Mouse (Mus musculus) adrenal gland, postnatal 36 days (tissue): ENCODE data around the gene Snap25. TPM values are rescaled to one million over a fixed set of nuclear protein-coding genes. Genes with fewer than 3 reads are reported as not detected.
A peak's percentile ranks its signal among the peaks of the same experiment; 100 is the strongest.

ENCODE experiments used
- DNase-seq, 2 experiments: peaks; one replicate each; pipeline ENCODE4 v3.0.0; 2021; ENCODE audit warnings: mixed read lengths in 1 of 2
- long read RNA-seq, 2 experiments: library from polyadenylated mRNA; stranded (forward); transcript quantifications; one replicate each; pipeline ENCODE4 v2.0.0; 2021; ENCODE audit warnings: borderline sequencing depth in 2 of 2
- total RNA-seq, 2 experiments: library from RNA; stranded (reverse); gene quantifications; 2 replicates each; pipeline ENCODE4 v1.2.3; 2021

The Snap25 gene
- total RNA-seq: 10 to 100 TPM; 28.9 to 31.8 TPM
- long read RNA-seq, experiment 1, transcript Snap25-202 (8 exons, 1,014 nt): major isoform, 11 of 13 reads
- long read RNA-seq, experiment 1, partial matches to known transcripts: 1 of 13 reads
- long read RNA-seq, experiment 1, other reads (novel, unspliced or antisense): 0 of 13 reads
- long read RNA-seq, experiment 2, transcript Snap25-202 (8 exons, 1,014 nt): major isoform, 14 of 14 reads
- long read RNA-seq, experiment 2, partial matches to known transcripts: 0 of 14 reads
- long read RNA-seq, experiment 2, other reads (novel, unspliced or antisense): 0 of 14 reads

DNA sequence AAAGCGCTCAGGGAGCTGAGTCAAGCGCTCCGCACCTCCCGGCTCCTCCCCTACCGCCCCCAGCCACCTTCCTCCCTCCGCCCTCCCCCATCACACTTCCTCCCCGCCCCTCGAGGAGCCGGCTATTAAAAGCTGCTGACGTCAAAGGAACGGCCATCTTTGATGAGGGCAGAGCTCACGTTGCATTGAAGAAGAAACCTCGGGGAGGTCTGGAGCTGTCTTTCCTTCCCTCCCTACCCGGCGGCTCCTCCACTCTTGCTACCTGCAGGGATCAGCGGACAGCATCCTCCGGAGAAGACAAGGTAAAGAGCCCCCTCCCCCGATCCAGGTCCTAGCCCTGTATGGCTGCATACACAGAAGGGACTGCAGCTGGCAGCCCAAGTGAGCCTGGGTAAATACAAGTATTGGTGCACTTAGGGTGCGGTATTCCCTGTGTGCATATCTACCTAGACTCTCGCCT is at the start of gene Snap25:
Gene Snap25, plus strand, starts transcription at position 155 of the 460 bp plus-strand sequence.
- peak; percentile 40 to 51 for DNase-seq

DNA sequence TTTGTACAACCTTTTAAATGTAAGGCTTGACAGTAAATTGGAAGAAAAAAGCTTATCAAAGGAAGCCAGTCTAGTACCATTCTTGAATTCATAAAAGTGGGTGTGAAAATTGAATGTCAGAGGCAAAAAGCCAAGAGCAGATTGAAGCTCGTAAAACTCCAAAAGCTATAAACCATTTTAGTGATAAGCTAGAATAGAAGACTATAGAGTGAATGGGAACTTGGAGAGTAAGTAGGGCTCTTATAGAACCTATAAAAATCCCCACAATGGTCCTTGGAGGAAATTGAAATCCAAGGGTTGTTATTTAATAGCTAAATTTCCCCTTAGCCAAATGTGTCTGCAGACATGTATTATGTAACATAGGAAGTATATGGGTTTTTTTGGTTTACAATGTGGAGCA is 46.3 kb upstream of the Snap25 start:
- DNase-seq: no peak

DNA sequence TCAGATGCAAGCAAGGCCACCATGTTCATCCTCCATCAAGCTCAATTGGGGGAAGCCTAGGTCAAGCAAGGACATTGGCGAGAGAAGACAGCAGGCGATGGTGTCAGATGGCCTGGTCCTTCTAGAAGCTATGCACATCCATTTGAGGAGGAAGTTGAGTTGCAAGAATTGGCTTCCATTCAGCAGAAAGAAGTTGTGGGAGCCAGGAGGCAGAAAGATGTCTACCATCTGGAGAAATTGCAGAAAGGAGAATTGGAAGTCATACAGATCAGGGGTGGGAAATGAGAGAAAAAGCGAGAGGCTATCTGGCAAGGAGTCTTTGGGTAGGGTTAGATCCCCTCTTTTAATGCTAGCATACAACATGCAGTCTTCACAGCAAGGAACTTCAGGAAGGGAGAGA is 44.1 kb upstream of the Snap25 start:
- no peak for DNase-seq

DNA sequence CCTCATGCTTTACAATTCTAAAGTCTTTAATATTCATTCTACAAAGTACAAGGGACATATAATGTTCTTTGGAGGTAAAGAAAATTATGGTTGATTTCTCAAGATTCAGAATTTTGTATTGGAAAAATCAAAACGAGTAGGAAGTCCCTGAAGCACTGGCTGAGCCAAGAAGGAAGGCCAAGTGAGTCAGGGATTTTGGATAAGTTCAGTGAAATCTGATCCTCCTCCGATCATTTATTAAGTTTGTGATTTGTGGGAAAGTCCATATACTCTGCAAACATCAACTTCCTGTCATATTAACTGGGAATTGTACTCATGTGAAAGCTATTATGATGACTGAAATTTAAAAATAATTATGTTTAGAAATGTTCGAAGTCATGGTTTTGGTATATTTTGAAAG is 43.6 kb upstream of the Snap25 start:
- DNase-seq: no peak

DNA sequence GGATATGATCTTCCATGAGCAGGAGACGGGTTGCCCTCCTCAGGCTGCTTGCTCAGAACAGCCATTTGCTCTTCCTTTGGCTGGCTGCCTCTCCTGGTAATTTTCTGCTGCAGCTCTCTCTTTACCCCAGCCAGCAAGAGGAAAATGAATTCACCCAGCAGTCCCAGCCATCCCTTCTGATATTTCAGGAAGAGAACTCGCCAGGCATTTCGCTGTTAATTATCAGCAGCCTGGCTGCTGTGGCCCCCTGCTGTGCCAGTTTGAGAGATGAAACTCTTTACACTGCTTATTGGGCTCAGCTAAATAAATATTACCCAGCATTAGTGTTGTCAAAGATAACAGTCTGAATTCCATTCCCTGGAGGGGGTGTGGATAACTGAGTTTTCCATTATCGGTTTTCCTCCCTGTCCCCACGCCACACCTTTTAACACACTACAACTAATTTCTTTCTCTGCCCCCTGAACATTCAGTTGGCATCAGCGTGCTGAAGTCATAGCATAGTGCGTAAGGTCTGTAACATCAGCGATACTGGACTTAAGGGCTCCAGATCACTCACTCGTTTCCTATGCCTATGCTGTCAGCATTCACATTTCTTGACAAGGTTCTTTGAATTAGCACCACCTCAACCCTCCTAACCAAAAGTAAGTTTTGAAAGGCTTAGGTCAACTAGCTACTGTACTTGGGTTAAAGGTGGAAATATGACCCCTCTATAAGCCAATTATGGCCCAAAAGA is 42.5 kb upstream of the Snap25 start:
- no peak for DNase-seq

DNA sequence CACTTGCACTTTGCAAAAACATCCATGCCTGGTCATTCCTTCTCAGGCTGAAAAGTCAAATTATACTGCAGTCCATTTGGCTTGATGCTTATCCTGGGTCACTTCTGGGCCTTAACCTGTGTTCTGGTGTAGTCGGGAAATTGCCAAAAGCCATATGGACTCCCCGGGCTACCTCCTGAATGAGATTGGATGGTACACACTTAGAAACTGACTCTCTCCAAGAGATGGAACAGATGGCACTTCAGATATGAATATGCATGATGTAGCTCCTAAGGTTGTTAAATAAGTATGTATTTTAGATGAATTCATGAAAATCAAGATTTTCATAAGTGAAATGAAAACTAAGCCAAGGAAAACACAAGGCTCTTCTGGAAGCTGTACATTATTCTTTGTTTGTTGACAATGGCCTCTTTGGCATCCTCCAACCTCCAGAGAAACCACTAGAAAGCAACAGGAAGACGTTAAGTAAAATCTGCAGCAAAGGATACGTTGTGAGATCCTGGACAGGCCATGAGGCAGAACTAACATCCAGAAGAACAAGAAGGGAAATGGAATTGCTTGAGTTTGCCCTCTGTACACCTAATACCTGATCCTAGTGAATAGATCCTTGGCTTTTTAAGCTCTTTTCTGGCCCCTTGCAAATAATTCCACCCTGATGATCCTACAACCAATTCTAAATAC is 39.0 kb upstream of the Snap25 start:
- DNase-seq: no peak

DNA sequence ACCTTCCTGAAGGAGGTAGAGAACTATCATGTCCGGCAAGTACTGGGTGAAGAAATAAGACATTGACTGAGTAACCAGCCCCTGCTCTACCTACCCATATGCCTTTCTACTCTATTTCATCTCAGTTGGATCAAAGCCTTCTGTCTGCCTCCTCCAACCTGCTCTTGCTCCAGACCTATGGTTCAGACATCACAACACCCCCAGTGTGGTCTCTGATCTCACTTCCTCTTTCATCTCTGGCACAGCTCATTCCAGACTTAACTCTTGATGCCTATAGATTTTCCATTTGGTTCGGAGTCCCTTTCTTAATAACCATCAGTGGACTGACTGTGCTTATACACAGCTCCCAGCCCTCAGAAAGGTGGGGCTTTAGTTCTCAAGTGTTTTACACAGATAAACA is 37.1 kb upstream of the Snap25 start:
- DNase-seq: no peak

DNA sequence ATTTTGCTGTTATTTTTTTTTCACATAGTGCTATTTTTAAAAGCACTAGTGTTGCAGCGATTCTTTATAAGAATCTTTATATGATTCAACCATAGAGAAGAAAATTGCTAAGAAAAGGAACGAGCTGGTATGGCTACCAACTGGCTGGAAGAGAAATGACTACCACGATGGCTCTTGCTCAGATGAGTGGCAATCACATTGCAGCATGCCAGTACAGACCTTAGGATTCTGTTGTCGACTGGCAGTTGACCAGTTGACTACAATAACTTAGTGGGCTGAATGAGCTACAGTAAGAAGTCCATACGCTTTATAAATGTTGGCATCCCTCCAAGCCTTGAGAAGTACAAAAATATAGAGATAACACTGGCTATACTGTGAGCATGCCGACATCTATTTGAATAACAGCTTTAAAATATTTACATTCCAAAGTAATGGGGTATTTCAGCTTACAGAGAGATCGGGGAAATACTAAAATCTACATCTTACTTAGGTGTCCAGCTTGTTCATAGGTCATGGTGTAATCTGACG is 36.3 kb upstream of the Snap25 start:
- DNase-seq: no peak

DNA sequence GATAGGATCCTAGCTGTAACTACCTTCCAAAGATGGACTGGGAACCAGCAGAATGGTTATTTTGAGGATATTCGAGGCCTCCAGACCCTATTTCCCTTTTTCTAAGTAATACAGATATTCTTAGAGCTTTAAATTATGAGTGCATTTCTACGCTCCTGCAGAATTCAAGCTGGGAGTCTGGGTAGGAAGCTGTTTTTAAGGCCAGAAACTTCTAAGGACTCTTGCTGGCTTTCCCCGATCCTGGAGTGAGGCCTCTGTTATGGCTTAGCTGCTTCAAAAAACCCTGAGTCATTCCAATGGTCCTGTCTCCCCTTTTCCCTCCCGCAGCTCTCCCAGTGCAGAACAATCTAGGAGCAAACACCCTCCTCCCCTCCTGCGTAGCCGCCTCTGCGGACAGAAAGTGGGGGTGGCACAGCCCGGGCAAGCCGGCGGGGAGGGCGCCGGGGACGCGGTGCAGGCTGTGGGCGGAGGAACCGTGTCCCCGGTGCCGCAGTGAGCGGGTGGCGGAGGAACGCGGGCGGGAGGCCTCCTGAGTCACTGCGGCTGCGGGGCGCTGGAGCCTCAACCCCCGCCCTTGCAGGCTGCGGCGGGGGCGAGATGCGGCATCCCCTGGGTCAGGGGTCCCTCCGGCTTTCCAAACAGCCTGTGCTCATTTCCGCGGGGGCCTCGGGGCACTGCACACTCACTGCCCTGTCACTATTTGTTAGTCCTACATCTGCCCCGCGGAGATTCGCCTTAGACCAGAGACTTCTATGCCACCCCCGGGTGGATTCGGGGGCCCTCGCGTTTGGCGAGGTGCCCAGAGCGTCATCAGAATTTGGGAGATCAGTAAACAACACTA is 34.7 kb upstream of the Snap25 start:
- peak; percentile 93 to 94 for DNase-seq

DNA sequence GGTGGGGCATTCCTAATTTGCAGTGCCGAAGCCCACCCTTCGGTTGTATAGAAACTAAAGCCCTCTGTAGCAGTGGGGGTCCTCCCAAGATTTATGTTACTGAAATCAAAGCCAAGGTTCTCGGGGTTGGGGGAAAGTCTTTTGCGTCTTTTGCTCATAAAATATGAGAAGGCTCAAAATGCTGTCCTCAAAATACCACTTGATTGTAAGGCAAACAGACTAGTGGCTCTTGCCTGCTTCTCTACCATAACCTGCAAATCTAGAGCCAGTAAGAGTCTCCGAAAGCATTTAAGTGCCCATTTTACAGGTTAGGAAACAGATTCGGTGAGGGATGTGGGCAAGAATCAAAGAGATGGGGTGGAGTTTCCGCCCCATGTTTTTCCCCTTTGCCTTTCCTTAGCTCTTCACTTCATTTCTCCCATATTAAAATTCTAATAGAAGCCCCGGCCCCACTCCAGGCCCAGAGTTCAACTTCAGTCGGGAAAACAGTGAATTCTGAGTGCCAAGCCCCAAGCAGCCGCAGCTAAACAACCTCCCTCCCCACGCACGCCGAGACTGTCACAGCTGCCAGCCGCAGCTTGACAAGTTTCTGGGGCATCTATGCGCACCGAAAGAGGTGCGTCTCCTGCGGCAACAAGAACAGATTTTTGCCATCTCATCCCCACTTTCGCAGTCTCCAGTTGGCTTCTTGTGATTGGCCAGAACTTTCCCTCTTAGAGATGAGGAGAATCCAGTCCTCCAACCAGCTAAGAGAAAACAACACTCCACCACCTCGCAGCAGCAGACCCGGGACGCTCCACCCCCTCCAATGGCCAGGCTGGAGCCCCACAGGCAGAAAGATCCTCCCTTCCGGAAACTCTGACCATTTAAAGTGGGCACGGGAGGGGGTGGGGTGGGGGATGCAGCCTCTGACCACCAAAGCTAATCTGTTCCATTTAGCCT is 33.7 kb upstream of the Snap25 start:
- peak; percentile 90 to 92 for DNase-seq

DNA sequence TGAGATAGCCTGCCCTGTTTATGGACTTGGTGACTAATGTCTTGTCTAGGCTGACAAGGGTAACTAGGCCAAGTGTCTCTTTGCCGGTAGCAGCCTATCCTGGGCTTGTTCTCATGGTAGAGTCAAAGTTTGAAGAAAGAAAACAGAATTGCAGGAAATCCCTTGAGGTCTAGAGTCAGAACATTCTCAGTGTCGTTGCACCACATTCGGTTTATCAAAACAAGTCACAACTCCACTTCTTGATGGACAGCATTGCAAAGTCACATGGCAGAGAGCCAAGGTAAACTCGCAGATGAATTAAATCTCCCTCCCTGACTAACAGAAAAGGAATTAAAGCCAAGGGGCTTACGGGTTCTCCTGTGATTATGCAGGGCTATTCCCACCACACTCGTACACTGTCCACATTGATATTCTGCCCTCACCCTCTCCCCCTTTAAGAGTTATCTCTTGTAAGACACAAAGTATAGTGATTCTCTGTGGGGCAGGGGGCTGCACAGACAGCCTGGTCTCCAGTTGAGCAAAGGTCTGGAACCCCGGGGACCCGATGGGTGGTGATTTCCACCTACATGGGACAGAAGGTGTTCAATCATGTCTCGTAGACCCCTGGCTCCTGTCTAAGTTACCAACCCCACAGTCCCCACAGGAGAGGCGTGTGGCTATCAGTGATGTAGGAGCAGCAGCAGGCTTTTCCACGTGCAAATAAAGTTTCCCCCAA is 30.9 kb upstream of the Snap25 start:
- DNase-seq: peak; percentile 67 to 73

DNA sequence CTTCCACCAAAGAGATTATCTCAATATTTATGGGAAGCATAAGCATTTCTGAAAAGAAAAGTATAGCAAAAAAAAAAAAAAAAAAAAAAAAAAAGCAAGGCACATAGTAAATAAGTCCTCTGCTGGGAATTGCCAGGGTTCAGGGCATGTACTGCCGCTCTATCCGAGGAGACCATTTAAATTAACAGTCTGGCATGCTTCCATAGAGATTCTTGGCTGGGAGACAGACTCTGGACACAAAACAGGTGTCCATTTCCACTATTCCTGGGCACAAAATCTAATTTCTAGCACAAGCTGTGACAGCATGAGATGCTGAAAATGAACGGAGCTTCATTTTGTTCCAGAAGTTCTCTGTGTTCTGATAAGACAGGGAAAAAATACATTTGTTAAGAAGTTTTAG is 27.1 kb upstream of the Snap25 start:
- no peak for DNase-seq

DNA sequence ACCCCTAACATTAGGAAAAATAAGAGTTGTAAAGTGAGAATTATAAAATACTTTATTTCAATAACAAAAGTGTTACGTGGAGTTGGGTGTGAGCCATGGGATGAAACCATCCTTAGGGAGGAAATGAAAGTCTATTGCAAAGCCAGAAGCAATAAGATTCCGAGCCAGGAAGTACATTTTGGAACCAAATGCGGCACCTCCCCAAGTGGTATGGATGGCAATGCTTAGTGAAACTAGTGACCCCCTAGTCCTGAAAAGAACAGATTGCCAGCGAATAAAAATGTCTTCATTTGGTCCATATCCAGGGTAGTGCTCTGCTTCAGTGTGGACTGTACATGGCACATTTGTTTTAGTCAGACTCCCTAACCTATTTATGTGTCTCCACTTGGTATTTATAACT is 25.9 kb upstream of the Snap25 start:
- no peak for DNase-seq

DNA sequence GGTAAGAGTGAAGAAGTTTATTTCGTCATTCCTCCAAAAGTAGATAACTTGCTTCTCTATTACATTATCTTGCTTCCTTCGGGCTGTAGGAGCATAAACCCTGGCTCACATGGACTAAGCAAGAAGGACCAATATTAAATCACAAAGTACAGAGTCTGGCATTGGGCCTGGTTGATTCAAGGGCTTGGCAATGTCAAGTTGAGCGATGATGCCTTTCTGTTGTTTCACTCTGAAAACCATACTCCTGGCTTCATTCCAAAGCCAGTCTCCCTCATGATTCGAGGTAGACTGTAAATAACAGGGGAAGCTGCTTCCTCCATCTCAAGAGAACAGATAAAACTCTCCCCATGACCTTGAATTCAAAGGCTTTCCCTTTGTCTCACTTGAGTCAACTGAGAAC is 23.8 kb upstream of the Snap25 start:
- DNase-seq: peak; percentile 77 to 78

DNA sequence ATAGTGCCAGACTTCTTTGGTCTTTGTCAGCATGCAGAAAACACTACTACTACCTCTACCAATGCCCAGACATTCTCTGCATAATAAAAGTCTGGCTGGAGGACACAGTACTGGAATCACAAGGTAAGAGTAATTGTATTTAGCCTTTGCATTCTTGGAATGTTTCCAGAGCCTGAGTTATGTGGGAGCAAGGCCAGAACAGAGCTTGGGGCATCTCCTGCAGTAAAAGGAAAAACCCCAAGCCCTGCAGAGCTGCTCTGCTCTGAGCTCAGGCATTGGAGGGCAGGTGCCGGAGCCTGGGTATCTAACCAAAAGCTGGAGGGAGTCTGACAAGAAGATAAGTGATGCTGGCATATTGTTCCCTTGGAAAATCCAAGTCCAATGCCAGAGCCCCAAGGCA is 21.6 kb upstream of the Snap25 start:
- no peak for DNase-seq

DNA sequence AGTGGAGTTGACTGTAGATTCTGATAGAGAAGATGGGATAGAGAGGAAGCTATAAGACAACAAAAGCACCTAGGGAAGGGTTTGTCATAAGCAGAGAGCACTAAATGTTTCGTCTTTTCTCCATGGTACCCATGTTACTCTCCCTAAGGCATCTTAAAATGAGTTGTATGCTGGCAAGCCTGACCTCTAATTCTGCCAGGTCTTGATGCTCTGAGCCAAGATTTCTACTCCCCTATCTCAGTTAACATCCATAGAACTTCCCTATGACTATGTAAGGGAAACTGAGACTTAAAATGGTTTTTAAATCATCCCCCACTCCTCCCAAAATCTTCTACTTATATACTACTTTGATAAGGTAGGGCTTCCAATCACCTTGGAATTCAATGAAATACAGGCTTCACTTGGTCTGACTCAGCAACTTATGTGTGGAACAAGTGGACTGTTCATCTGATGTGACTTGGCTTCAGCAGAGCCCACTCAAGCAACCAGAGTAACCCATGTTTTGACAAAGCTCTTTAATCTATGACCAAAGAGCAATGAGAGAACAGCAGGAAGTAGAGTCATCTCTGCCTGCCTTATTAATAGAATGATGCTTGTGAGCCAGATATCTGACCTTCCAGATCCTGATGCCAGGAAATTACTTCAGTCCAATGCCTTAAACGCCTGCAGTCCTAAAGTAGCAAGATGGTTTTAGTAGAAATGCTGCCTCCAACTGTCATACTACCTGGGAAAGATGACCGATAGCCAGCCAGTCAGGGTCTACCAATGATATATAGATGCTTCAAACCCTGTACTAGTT is 13.6 kb upstream of the Snap25 start:
- no peak for DNase-seq

DNA sequence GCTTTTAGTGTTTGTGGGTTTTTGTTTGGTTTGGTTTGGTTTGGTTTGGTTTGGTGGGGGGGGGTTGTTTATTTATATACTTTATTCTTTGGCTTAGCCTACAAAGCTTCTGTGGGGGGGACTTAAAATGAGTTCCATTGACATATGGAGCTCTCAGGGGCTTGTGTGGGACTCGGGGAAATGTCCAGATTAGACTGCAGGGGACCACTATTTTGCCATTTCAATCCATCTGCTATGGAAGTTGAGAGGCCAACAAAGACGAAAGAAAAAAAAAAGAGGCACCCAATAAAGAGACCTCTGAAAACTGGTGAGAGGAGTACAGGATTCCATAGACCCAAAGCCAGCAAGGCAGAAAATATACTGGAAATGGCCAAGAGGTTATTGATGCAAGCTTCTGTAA is 9.9 kb upstream of the Snap25 start:
- DNase-seq: no peak

DNA sequence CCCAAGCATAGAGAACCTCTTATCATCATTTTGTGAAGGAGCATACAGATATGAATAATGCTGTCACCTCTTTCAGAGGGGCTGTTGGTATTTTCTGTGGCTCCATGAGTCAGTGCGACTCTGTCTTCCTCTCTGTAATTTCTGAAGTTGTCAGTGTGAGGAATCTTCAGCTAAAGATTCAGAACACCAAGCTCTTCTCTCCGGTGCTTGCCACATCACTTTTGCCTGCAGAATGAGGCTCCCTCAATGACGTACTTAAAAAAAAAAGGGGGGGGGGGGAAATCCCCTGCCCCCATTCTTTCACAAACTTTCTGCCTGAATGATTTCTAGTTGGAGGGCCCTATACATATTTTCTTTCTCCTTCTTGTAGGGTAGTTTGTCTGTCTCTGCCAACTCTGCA is 2.1 kb upstream of the Snap25 start:
- DNase-seq: no peak

DNA sequence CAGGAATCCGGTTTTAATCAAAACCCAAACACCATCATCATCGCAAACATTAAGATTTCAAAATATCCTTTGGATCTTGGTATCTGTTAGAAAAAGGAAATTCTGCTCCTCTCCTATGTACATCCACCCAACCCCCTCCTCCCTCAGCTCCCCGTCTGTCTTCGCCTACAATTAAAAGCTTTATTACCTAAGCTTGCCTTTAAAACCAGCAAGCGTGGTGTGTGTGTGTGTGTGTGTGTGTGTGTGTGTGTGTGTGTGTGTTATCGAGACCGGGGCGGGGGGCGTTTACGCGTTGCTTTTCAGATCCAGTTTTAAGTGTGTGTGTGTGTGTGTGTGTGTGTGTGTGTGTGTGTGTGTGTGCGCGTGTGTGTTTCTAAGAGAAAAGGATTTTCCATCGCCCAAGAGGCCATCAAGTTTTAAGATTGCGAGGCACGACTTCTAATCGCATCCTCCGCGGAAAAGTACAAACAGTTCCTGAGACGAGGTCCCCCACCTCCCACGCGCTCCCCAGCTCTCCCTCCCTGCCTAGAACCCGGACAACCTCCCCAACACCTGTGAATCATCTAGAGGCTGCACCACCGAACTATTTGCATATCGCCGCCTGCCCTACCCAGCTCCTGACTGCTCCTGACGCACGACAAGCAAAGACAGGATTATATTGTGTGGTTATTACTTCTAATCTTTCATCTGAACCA is 1.4 kb upstream of the Snap25 start:
- DNase-seq: peak in 1 of 2 experiments; percentile 15
